Mouse (Mus musculus) olfactory bulb, adult 2 months (tissue): Measurements from ENCODE around the gene Relch.

ENCODE experiments used
- CTCF ChIP-seq: fragments of 200-500 bp; IDR thresholded peaks from 2 replicates; pipeline ENCODE4 v1.5.1; 2012; ENCODE audit warnings: low read depth, mild to moderate bottlenecking, low read length, moderate library complexity; ENCODE audit not compliant: insufficient read depth
- POLR2A ChIP-seq: fragments of 200-500 bp; IDR thresholded peaks from 2 replicates; pipeline ENCODE4 v1.6.1; 2012; ENCODE audit warnings: mild to moderate bottlenecking, low read depth, low read length, moderate library complexity; ENCODE audit not compliant: insufficient read depth

DNA sequence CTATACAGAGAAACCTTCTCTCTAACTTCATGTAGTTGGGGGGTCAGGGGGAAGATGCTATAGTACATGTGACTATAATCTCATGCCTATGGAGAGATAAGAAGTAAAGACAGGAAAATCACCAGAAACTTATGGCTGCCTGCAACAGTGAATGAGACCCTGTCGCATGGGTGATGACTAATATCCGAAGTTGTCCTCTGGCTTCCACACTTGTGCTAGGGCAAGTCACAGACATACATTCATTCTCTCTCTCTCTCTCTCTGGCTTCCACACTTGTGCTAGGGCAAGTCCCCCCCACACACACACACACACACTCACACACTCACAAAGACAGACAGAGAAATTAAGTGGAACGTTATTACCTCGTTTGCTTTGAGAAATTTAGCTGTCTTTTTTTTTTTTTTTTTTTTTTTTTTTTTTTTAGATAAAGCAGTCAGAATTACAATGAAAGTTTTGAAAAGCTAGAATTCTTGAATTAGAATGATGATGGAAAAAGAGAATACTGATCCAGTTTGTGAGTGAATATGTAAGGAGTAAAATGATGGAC, 37.4 kb downstream of the Relch start:
- TF ChIP-seq CTCF, result no peak
- TF ChIP-seq POLR2A, result no peak
